Mouse (Mus musculus) heart, postnatal 14 days (tissue): ENCODE measurements around the gene Uhrf1bp1. TPM values are rescaled to one million over a fixed set of nuclear protein-coding genes. Genes with fewer than 3 reads are reported as not detected.

Source experiments
- DNase-seq, 2 experiments: peaks; one replicate each; pipeline ENCODE4 v3.0.0; 2021 to 2022
- intact Hi-C: fragments of 180-260 bp; cut with DNase I; formaldehyde crosslinking; loops from one replicate; pipeline ENCODE4 v1.15.1; 2025
- long read RNA-seq, 2 experiments: library from polyadenylated mRNA; stranded (forward); transcript quantifications; one replicate each; pipeline ENCODE4 v2.0.0; 2021
- total RNA-seq, 2 experiments: library from RNA; stranded (reverse); gene quantifications; 2 replicates each; pipeline ENCODE4 v1.2.3; 2021

Gene Uhrf1bp1
- total RNA-seq = 10 to 100 TPM; 14.3 to 18.7 TPM
- long read RNA-seq, experiment 1, full-length matches to known transcripts = 1 of 7 reads
- long read RNA-seq, experiment 1, partial matches to known transcripts = 3 of 7 reads
- long read RNA-seq, experiment 1, other reads (novel, unspliced or antisense) = 3 of 7 reads
- long read RNA-seq, experiment 2, full-length matches to known transcripts = 1 of 4 reads
- long read RNA-seq, experiment 2, partial matches to known transcripts = 2 of 4 reads
- long read RNA-seq, experiment 2, other reads (novel, unspliced or antisense) = 1 of 4 reads

- intact Hi-C loops = no loop called here
- peak; percentile 84 for DNase-seq
Observed at GRCm38 (mm10) chr17:27856265-27856797, at the start of gene Uhrf1bp1. TSS of gene Uhrf1bp1 (plus strand) at chr17:27856441.

GRCm38 (mm10) chr17:27807542-27808078 is 48.6 kb upstream of the Uhrf1bp1 start:
- intact Hi-C loops = no loop called here
- DNase-seq = no peak

GRCm38 (mm10) chr17:27810569-27811331 is 45.5 kb upstream of the Uhrf1bp1 start:
- intact Hi-C loops = no loop called here
- no peak for DNase-seq

GRCm38 (mm10) chr17:27811980-27812379 is 44.3 kb upstream of the Uhrf1bp1 start:
- DNase-seq = no peak
- intact Hi-C loops = no loop called here

- intact Hi-C loops = no loop called here
- no peak for DNase-seq
Observed at GRCm38 (mm10) chr17:27814606-27815005, 41.6 kb upstream of the Uhrf1bp1 start.

GRCm38 (mm10) chr17:27819011-27819410 is 37.2 kb upstream of the Uhrf1bp1 start:
- intact Hi-C loops = no loop called here
- DNase-seq = no peak

- peak in 1 of 2 experiments; percentile 36 for DNase-seq
- intact Hi-C loops = no loop called here
Observed at GRCm38 (mm10) chr17:27819521-27819970, 36.7 kb upstream of the Uhrf1bp1 start.

- DNase-seq = peak in 1 of 2 experiments; percentile 64
- intact Hi-C loops = loop anchor here (2.0 kb wide), 1 partner anchor 19 kb away; the partner anchor contains the start of gene Snrpc
Observed at GRCm38 (mm10) chr17:27819971-27820567, 36.2 kb upstream of the Uhrf1bp1 start.

GRCm38 (mm10) chr17:27820568-27821406 is 35.5 kb upstream of the Uhrf1bp1 start, which contains the start of gene D17Wsu92e:
TSS of gene D17Wsu92e (minus strand) at chr17:27820648.
- peak; percentile 99 to 100 for DNase-seq
- intact Hi-C loops = loop anchor here (2.0 kb wide), 1 partner anchor 18 kb away; the partner anchor contains the start of gene Snrpc

- intact Hi-C loops = loop anchor here (2.0 kb wide), 1 partner anchor 17 kb away; the partner anchor contains the start of gene Snrpc
- DNase-seq = peak; percentile 37 to 39
Observed at GRCm38 (mm10) chr17:27821407-27822338, 34.6 kb upstream of the Uhrf1bp1 start.

- intact Hi-C loops = no loop called here
- no peak for DNase-seq
Observed at GRCm38 (mm10) chr17:27823142-27823905, 32.9 kb upstream of the Uhrf1bp1 start.

- intact Hi-C loops = no loop called here
- no peak for DNase-seq
Observed at GRCm38 (mm10) chr17:27824941-27825340, 31.3 kb upstream of the Uhrf1bp1 start.

GRCm38 (mm10) chr17:27825539-27825938 is 30.7 kb upstream of the Uhrf1bp1 start:
- DNase-seq = no peak
- intact Hi-C loops = no loop called here

- peak; percentile 49 to 53 for DNase-seq
- intact Hi-C loops = no loop called here
Observed at GRCm38 (mm10) chr17:27825984-27826905, 30.0 kb upstream of the Uhrf1bp1 start.

GRCm38 (mm10) chr17:27826908-27827383 is 29.3 kb upstream of the Uhrf1bp1 start:
- peak; percentile 45 to 46 for DNase-seq
- intact Hi-C loops = no loop called here

GRCm38 (mm10) chr17:27827511-27827910 is 28.7 kb upstream of the Uhrf1bp1 start:
- DNase-seq = no peak
- intact Hi-C loops = no loop called here
